Mouse (Mus musculus): Measurements from ENCODE around the gene Agtr1a. TPM values are rescaled to one million over a fixed set of nuclear protein-coding genes. Genes with fewer than 3 reads are reported as not detected.

The Agtr1a gene
- polyA plus RNA-seq, 1 experiment = not detected

GRCm38 (mm10) chr13:30338576-30338975 lies 2.3 kb downstream of the Agtr1a start:
- no peak overlapping the region for H3K4me3 ChIP-seq (replicated peaks)
- H3K9me3 ChIP-seq (ENCODE audit: control insufficient read depth, low read length) = no peaks in the 10 kb centered on the region
- H3K4me1 ChIP-seq (ENCODE audit: control insufficient read depth) = no peaks in the 10 kb centered on the region
- H3K27me3 ChIP-seq (ENCODE audit: control insufficient read depth) = peaks cover 11% of the 10 kb centered on the region
- TF ChIP-seq GATA1 (IDR thresholded peaks at IDR 0.05; ENCODE audit: low read length) (no peak), TAL1 (IDR thresholded peaks at IDR 0.05; ENCODE audit: low read length) (no peak)
- H3K36me3 ChIP-seq (ENCODE audit: control insufficient read depth) = no peaks in the 10 kb centered on the region

GRCm38 (mm10) chr13:30339927-30340326 lies 3.7 kb downstream of the Agtr1a start:
- Histone ChIP-seq H3K4me3 (replicated peaks) (no peak overlapping the region), H3K9me3 (ENCODE audit: control insufficient read depth, low read length) (no peaks in the 10 kb centered on the region), H3K4me1 (ENCODE audit: control insufficient read depth) (no peaks in the 10 kb centered on the region), H3K36me3 (ENCODE audit: control insufficient read depth) (no peaks in the 10 kb centered on the region), H3K27me3 (ENCODE audit: control insufficient read depth) (peaks cover 11% of the 10 kb centered on the region)
- no peak for TF ChIP-seq TAL1 (IDR thresholded peaks at IDR 0.05; ENCODE audit: low read length)
- TF ChIP-seq GATA1 (IDR thresholded peaks at IDR 0.05; ENCODE audit: low read length) = no peak

DNA sequence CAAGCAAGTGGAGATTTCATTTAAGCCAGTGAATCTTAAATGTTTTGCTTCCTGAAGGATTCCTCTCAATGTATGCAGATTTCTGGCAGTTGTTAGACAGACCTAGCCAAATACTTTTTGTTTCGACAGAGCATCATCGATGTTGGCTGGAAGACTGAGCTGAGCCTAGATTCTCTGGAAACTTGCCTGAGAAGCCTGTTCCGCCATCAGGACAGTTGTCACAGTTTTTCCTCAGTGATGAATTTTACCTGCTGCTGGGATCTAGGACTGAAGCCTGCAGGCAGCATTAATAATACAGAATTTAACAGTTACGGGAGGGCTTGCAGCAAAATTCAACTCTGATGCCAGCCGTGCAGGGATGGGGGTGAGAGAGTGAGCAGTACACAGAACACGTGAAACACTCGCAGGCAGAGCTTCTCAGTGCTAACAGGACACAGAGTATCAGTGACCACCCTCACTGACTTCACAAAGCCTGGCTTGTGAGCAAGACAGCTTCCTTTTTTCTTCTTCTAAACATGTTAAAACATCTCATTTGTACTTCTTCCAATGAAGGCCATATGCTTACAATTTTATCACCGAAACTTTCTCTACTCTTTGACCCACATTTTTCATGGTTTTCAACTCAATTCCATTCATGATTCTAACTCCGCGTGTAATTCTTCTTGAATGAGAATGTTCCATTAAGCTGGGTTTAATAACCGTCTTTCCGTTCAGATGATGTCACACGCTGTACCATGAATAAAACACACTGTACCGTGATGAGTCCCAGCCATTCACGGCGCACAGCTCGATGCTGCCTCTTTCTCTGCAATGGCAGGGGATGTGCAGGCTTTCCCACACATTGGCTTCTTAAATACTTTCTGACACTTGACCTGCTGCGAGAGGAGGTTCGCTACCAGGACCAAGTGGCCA lies 6.0 kb downstream of the Agtr1a start:
- Histone ChIP-seq H3K4me3 (replicated peaks) (no peak overlapping the region), H3K4me1 (ENCODE audit: control insufficient read depth) (no peaks in the 10 kb centered on the region), H3K9me3 (ENCODE audit: control insufficient read depth, low read length) (no peaks in the 10 kb centered on the region), H3K36me3 (ENCODE audit: control insufficient read depth) (no peaks in the 10 kb centered on the region), H3K27me3 (ENCODE audit: control insufficient read depth) (peaks cover under 1% of the 10 kb centered on the region; the same call in 1 of the 2 replicates)
- TF ChIP-seq GATA1 (IDR thresholded peaks at IDR 0.05; ENCODE audit: low read length) (no peak), TAL1 (IDR thresholded peaks at IDR 0.05; ENCODE audit: low read length) (no peak)

DNA sequence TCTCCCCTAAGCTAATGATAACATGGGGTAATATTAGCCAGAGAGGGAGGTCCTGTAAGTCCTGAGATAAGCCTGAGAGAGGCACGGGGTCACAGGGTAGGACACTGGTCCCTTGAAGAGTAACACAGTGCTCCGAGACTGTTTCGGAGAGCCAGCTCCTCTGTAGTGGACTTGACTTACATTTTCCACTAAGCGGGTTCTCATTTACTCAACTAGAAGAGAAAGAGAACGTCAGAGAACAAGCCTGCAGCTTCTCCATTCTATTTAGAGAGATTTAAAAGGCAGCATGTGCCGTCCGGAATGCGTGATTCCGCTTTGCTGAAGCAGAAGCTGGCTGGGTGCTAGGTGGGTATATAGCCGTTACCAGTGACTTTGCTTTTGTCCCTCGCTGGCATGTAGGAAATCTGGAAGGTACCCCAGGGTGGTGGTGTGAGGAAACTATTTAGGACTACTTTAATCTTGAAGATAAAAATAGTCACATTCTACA lies 9.2 kb downstream of the Agtr1a start:
- Histone ChIP-seq H3K36me3 (ENCODE audit: control insufficient read depth) (no peaks in the 10 kb centered on the region), H3K9me3 (ENCODE audit: control insufficient read depth, low read length) (no peaks in the 10 kb centered on the region)
- TF ChIP-seq TAL1 (IDR thresholded peaks at IDR 0.05; ENCODE audit: low read length) = no peak
- TF ChIP-seq GATA1 (IDR thresholded peaks at IDR 0.05; ENCODE audit: low read length) = no peak

DNA sequence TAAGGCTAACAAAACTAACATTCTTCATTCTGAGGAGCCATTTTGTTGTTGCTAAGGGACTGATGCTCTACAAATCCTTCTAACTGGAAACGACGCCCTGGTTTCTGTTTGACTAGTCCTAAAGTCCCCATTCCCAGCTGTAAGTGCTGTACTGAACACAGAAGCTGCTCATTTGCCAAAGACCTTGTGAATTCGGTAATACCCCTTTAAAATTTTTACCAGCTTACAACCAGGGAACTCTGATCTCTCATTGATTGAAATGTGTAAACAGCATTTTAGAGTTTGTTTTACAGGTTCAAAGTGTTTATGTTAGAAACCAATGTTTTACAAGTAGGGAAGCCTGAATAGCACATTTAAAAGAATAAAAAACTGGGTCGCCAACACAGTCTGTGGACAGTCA lies 10.6 kb downstream of the Agtr1a start:
- Histone ChIP-seq H3K4me3 (replicated peaks) (no peak overlapping the region), H3K9me3 (ENCODE audit: control insufficient read depth, low read length) (no peaks in the 10 kb centered on the region), H3K4me1 (ENCODE audit: control insufficient read depth) (no peaks in the 10 kb centered on the region), H3K36me3 (ENCODE audit: control insufficient read depth) (no peaks in the 10 kb centered on the region), H3K27me3 (ENCODE audit: control insufficient read depth) (no peaks in the 10 kb centered on the region)
- TF ChIP-seq TAL1 (IDR thresholded peaks at IDR 0.05; ENCODE audit: low read length) = no peak
- no peak for TF ChIP-seq GATA1 (IDR thresholded peaks at IDR 0.05; ENCODE audit: low read length)

More for the DNA sequence above, 9.2 kb downstream of the Agtr1a start:
- Histone ChIP-seq H3K27me3 (ENCODE audit: control insufficient read depth) (no peaks in the 10 kb centered on the region), H3K4me1 (ENCODE audit: control insufficient read depth) (no peaks in the 10 kb centered on the region), H3K4me3 (replicated peaks) (no peak overlapping the region)

- Histone ChIP-seq H3K9me3 (ENCODE audit: control insufficient read depth, low read length) (no peaks in the 10 kb centered on the region), H3K36me3 (ENCODE audit: control insufficient read depth) (no peaks in the 10 kb centered on the region), H3K4me1 (ENCODE audit: control insufficient read depth) (no peaks in the 10 kb centered on the region), H3K4me3 (replicated peaks) (no peak overlapping the region), H3K27me3 (ENCODE audit: control insufficient read depth) (no peaks in the 10 kb centered on the region)
- TF ChIP-seq GATA1 (IDR thresholded peaks at IDR 0.05; ENCODE audit: low read length) (no peak), TAL1 (IDR thresholded peaks at IDR 0.05; ENCODE audit: low read length) (no peak)
Measured at GRCm38 (mm10) chr13:30348306-30348705, 12.1 kb downstream of the Agtr1a start.

DNA sequence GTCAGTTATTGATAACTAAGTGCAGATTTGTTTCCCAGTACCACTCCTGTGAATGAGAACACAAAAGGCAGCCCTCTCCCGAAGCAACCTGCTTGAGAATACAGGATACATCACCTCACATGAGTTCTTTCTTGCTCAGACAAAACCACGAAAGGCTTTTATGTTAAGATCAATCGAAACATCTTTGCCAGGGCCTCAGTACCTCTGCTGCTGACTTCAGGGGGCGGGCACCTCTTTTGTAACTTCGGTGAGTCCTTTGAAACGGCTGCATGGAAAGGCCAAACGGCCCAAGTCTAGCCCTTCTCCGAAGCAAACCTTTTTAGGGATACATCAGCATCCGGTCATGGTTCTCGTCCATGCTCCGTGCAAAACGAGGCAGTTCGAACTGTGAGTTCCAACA lies 15.7 kb downstream of the Agtr1a start:
- Histone ChIP-seq H3K36me3 (ENCODE audit: control insufficient read depth) (no peaks in the 10 kb centered on the region), H3K9me3 (ENCODE audit: control insufficient read depth, low read length) (no peaks in the 10 kb centered on the region), H3K4me3 (replicated peaks) (no peak overlapping the region), H3K27me3 (ENCODE audit: control insufficient read depth) (no peaks in the 10 kb centered on the region), H3K4me1 (ENCODE audit: control insufficient read depth) (no peaks in the 10 kb centered on the region)
- TF ChIP-seq TAL1 (IDR thresholded peaks at IDR 0.05; ENCODE audit: low read length) (no peak), GATA1 (IDR thresholded peaks at IDR 0.05; ENCODE audit: low read length) (no peak)

- Histone ChIP-seq H3K4me3 (replicated peaks) (no peak overlapping the region), H3K36me3 (ENCODE audit: control insufficient read depth) (no peaks in the 10 kb centered on the region), H3K4me1 (ENCODE audit: control insufficient read depth) (no peaks in the 10 kb centered on the region), H3K27me3 (ENCODE audit: control insufficient read depth) (no peaks in the 10 kb centered on the region), H3K9me3 (ENCODE audit: control insufficient read depth, low read length) (no peaks in the 10 kb centered on the region)
- TF ChIP-seq GATA1 (IDR thresholded peaks at IDR 0.05; ENCODE audit: low read length) (no peak), TAL1 (IDR thresholded peaks at IDR 0.05; ENCODE audit: low read length) (no peak)
Measured at GRCm38 (mm10) chr13:30354991-30355580, 18.8 kb downstream of the Agtr1a start.

GRCm38 (mm10) chr13:30355979-30356378 lies 19.7 kb downstream of the Agtr1a start:
- Histone ChIP-seq H3K27me3 (ENCODE audit: control insufficient read depth) (no peaks in the 10 kb centered on the region), H3K9me3 (ENCODE audit: control insufficient read depth, low read length) (no peaks in the 10 kb centered on the region), H3K4me1 (ENCODE audit: control insufficient read depth) (no peaks in the 10 kb centered on the region), H3K36me3 (ENCODE audit: control insufficient read depth) (no peaks in the 10 kb centered on the region), H3K4me3 (replicated peaks) (no peak overlapping the region)
- TF ChIP-seq TAL1 (IDR thresholded peaks at IDR 0.05; ENCODE audit: low read length) (no peak), GATA1 (IDR thresholded peaks at IDR 0.05; ENCODE audit: low read length) (no peak)
